Mouse (Mus musculus): ENCODE measurements around the gene Sf3a3. TPM values are rescaled to one million over a fixed set of nuclear protein-coding genes. Genes with fewer than 3 reads are reported as not detected.

Gene Sf3a3
- polyA plus RNA-seq, 1 experiment from 2014 or later = 98.1 TPM

GRCm38 (mm10) chr4:124781361-124781760, 66.8 kb downstream of the Sf3a3 start:
- H3K9me3 ChIP-seq (replicated peaks; ENCODE audit: control insufficient read depth, low read length, poor library complexity, severe bottlenecking) = no peaks in the 10 kb centered on the region
- no peak overlapping the region for H3K4me2 ChIP-seq (ENCODE audit: low read length)
- H3K9ac ChIP-seq (ENCODE audit: low read depth, low read length) = no peak overlapping the region
- no peaks in the 10 kb centered on the region for H3K4me1 ChIP-seq (ENCODE audit: control insufficient read depth, insufficient read depth, low read length)
- no peak overlapping the region for H3K27ac ChIP-seq (ENCODE audit: low read length)
- H3K36me3 ChIP-seq (ENCODE audit: control insufficient read depth, insufficient read depth, low read length) = peaks cover 28% of the 10 kb centered on the region
- WGBS = 79% methylated on average over 7 of the region's 7 CpGs
- no peak for ATAC-seq
- H3K27me3 ChIP-seq (ENCODE audit: control insufficient read depth, insufficient read depth, low read depth, low read length) = no peaks in the 10 kb centered on the region
- H3K4me3 ChIP-seq (ENCODE audit: low read depth, low read length) = no peak overlapping the region

MicroRNAs within 50 kb of the gene (microRNA counts, 519-probe panel; counts per million panel counts)
- microRNA mmu-miR-697 = 386 counts per million, percentile 18 among the panel's probes with 10 or more counts
- 386 counts per million, percentile 18 among the panel's probes with 10 or more counts for microRNA mmu-miR-698

Small RNAs within 50 kb of the gene (microRNA-seq; reads per million reads assigned to microRNA genes)
- gene Gm24721 (not detected), gene Mir697 (not detected), gene Mir698 (not detected)

Other genes starting within 250 kb of the Sf3a3 start
- 1.1 and 1.5 TPM in 2 replicates for gene 3100002H09Rik, start 104.0 kb upstream of the Sf3a3 start, polyA plus RNA-seq (2015; fragmentation: Nextera tagmentation; extraction: Ambion mirVana)
- gene Pou3f1, start 58.0 kb upstream of the Sf3a3 start, polyA plus RNA-seq (2015; fragmentation: Nextera tagmentation; extraction: Ambion mirVana) = 12.3 and 14.4 TPM in 2 replicates
- gene Utp11, start 21.2 kb upstream of the Sf3a3 start, polyA plus RNA-seq (2015; fragmentation: Nextera tagmentation; extraction: Ambion mirVana) = 39.8 and 43.8 TPM in 2 replicates
- gene Fhl3, start 14.1 kb upstream of the Sf3a3 start, polyA plus RNA-seq (2015; fragmentation: Nextera tagmentation; extraction: Ambion mirVana) = 1.5 and 1.7 TPM in 2 replicates
- gene Inpp5b, start 27.1 kb downstream of the Sf3a3 start, polyA plus RNA-seq (2015; fragmentation: Nextera tagmentation; extraction: Ambion mirVana) = 24.4 and 26.6 TPM in 2 replicates
- 9.9 and 10.9 TPM in 2 replicates for gene Mtf1, start 87.3 kb downstream of the Sf3a3 start, polyA plus RNA-seq (2015; fragmentation: Nextera tagmentation; extraction: Ambion mirVana)
- gene Yrdc, start 135.9 kb downstream of the Sf3a3 start, polyA plus RNA-seq (2015; fragmentation: Nextera tagmentation; extraction: Ambion mirVana) = 39.1 and 41.6 TPM in 2 replicates
- gene 1110065P20Rik, start 136.4 kb downstream of the Sf3a3 start, polyA plus RNA-seq (2015; fragmentation: Nextera tagmentation; extraction: Ambion mirVana) = 81.9 and 94.4 TPM in 2 replicates
- 10.3 and 11.0 TPM in 2 replicates for gene Maneal, start 147.4 kb downstream of the Sf3a3 start, polyA plus RNA-seq (2015; fragmentation: Nextera tagmentation; extraction: Ambion mirVana)
- gene Epha10, start 166.1 kb downstream of the Sf3a3 start, polyA plus RNA-seq (2015; fragmentation: Nextera tagmentation; extraction: Ambion mirVana) = 12.7 and 17.0 TPM in 2 replicates
- 16.1 and 17.0 TPM in 2 replicates for gene 9930104L06Rik, start 222.3 kb downstream of the Sf3a3 start, polyA plus RNA-seq (2015; fragmentation: Nextera tagmentation; extraction: Ambion mirVana)
- 19.7 and 26.1 TPM in 2 replicates for gene Cdca8, start 224.5 kb downstream of the Sf3a3 start, polyA plus RNA-seq (2015; fragmentation: Nextera tagmentation; extraction: Ambion mirVana)

Data from midbrain, embryonic 16.5 days (tissue).